Mouse (Mus musculus): ENCODE results near the gene BC048403. TPM values are rescaled to one million over a fixed set of nuclear protein-coding genes. Genes with fewer than 3 reads are reported as not detected.

Gene BC048403
- total RNA-seq, 1 experiment from 2014 or later, result 6.8 TPM

DNA sequence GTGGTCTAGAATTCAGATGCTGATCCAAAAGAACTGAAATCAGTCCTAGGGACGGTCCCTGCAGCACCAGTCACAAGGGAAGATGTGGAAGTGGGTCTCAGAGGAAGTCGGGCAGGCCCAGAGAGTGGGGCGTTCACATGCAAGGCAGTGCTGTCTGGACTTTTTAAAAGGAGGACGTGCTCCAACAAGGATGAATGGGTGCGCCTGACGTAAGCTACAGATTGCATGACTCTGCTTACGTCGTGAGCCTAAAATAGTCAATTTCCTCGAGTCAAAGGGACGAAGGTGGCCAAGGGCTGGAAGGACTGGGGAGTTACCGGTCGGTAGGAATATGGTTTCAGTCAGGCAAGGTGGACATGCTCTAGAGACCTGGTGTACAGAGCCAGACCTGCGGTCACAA lies 60.3 kb downstream of the BC048403 start:
- no peak for ATAC-seq (ENCODE audit: extremely low read depth, insufficient number of reproducible peaks, low FRiP score, poor library complexity, severe bottlenecking)

Other genes starting within 250 kb of the BC048403 start
- gene Tbk1, start 153.2 kb upstream of the BC048403 start, total RNA-seq (2017), result 133 and 134 TPM in 2 replicates
- gene Xpot, start 113.6 kb upstream of the BC048403 start, total RNA-seq (2017), result 44.0 and 45.5 TPM in 2 replicates
- gene D930020B18Rik, start 98.3 kb upstream of the BC048403 start, total RNA-seq (2017), result not detected in 2 replicates

All from neutrophil, adult 5-6 weeks (primary cell).